Mouse (Mus musculus) embryo, embryonic 10.5 days (tissue): Measurements from ENCODE around the gene Kif2a.

Experiments used
- DNase-seq: peaks from one replicate; pipeline ENCODE4 v3.0.0-alpha.2; 2015; ENCODE audit warnings: low spot score

Kif2a gene

DNA sequence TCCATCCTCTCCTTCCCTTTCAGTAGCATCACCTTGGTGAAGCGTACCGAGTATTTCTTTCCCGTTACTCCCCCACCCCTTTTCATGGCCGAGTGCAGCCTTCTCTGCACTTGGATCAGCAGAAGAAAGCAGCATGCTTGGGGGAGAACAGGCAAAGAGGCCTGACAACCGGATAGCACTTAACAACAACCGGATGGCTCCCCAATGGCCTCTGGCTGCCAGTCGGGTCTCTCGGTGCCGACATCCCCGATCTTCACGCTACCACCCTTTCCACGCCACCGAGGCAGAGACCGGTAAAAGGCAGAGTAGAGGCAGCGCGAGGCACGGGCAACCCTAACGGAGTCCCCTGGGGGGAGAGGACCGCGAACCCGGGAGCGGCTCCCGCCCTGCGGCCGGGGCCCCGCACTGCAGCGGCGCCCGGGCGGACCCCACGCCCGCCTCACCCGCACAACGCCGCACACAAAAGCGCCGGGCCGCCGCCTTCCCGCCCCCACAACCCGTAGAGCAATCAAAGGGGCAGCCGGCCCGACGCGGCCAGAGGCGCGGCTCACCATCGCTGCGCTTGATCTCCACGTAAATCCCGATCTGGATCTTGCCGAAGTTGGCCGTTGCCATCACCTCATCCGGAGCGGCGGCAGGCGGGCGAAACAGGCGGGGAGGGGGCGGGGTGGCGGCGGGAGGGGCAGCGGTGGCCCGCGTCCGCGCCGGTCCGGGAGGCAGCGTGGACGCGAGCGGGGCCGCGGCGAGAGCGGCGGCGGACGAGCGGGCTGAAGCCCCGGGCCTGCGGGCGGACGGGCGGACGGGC is at the start of gene Kif2a:
Kif2a (minus strand) TSS at position 666 of the 805 bp plus-strand sequence.
- peak; percentile 71 for DNase-seq

DNA sequence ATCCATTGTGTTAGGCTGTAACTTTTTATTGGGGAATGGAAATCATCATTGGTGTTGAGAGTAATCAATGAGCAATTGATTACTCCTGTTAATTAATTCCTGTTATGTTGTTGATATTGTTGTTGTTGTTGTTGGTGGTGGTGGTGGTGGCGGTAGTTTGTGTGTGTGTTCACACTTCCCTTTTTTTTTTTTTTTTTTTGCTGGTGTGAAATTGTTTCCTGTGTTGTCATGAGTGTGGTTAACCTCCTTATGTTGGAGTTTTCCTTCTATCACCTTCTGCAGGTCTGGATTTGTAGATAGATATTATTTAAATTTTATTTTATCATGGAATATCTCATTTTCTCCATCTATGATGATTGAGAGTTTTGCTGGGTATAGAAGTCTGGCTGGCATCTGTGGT is 47.1 kb upstream of the Kif2a start:
- DNase-seq, result no peak

DNA sequence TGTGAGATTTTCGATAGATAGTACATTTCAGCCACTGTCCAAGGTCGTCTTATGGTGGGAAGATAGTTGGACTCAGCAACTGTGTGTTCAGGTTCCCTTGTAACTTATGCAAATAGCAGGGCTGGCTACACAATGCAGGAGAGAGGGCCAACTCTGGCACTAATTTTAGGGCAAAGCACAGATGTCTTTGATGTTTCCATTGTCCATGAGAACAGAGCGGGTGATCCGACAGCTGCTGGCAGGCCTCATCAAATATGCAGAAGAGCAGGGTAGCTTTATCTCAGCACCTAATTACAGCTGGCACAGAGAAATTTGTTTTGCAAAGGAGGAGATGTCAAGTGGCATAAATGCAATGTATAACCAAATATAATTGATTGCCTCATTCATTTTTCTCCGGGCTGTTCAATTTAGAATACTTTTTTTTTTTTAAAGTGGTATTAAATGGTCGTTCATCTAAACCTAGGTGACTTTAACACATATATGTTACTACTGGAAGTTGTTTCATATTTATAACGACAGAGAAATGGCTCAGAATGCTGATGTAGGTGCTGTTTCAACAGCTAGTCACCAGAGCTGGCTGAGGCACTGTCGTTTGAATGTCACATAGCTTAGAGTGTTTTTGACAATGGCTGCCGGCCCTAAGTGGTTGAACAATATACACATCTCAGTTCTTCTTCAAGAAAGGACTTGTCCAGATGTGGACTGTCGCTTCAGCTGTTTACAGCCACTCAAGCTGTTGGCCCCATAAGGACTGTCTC is 43.4 kb upstream of the Kif2a start:
- no peak for DNase-seq

DNA sequence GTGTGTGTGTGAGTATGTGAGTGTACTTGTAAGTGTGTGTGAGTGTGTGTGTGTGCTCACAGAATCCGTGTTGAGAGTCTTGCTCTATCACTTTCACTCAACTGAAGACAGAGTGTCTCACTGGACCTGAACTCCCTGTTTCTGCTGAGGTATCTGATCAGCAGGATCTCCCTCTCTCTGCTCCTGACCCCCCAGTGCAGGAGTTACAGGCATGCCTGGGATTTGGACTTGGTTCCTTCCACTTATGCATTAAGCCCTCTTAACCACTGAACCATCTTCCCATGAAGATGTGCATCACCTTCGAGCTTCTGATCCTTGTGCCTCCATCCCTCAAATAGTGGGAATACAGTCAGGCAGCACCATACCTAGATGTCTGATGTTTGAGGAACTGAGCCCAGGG is 42.3 kb upstream of the Kif2a start:
- no peak for DNase-seq

DNA sequence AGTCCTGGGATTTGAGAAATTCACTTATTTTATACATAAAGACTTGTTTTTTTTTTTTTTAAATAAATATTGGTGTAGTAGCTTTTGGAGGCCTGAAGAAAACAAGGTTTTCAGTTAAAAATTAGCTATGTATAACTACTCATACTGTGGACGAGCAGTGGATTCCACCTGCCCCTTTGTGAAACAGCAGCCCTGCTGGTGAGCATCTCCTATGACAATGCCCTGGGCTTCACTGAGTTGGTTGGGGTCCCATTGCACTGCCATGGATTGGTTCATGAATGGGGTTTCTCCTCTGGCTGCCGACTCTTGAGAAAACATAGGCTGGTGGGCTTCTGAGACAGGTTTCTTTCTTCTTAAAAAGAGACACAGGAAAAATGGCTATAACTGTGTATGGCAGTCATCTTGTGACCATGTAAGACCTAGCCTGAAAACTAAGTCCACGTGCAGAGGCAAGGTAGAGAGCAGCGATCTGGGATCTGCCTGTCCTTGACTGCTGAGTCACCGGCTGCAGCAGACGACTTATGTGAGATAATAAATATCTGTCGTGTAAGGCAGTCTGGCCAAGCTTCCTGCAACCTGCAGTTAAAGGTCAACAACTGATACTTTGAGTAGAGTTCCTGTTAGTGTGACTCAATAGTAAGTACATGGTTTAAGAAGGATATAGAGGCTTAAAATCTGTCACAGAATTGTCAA is 41.3 kb upstream of the Kif2a start:
- no peak for DNase-seq

DNA sequence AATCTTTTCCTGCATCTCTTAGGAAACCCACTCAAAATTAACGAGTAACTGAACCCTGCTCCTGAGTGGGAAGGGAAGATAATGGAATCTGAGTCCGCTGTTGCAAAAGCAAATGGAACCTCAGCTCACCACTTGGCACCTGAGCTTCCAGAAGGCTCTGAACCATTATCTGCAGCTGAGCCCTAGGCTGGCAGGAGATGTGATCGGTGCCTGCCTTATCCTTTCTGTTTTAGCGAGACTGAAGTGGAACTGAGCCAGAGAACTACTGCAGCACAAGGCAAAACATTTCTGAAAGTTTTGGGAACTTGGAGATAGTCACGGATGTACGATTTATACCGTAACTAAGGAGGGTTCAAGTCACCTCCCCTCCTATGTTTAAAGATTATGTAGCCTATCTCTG is 38.2 kb upstream of the Kif2a start:
- no peak for DNase-seq

DNA sequence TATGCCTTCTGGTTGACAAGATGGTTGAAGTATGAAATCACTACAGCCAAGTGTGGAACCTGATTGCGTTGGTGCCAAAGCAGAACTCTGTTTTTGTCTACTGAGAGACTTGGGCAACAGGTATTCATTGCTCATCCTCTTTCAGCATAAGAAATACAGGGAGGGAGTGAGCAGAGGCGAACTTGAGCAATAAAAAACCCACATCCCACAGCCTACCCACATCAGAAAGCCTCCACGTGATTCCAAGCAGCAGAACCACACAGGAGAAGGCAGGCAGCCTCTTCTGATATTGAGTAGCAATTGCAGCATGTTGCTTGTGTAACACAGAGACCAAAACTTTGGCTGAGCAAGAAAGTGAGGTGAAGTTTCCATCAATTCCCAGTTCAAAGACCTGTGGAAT is 37.5 kb upstream of the Kif2a start:
- DNase-seq, result no peak

DNA sequence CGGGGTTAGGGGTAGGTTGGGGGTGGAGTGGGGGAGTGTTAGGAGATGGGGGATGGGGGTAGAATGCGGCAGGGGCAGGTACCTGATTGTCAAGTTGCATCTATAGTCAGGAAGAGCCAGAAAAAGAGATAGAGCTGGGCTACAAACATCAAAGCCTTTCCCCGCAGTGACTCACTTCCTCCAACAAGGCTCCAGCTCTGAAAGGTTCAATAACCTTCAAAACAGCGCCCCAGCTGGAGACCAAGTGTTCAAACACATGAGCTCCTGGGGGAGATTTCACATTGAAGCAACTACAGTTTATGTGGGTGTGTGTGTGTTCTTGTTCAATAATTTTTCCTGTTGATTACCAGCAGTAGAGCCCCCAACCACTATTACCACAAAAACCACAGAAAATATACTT is 34.4 kb upstream of the Kif2a start:
- DNase-seq, result peak; percentile 52

DNA sequence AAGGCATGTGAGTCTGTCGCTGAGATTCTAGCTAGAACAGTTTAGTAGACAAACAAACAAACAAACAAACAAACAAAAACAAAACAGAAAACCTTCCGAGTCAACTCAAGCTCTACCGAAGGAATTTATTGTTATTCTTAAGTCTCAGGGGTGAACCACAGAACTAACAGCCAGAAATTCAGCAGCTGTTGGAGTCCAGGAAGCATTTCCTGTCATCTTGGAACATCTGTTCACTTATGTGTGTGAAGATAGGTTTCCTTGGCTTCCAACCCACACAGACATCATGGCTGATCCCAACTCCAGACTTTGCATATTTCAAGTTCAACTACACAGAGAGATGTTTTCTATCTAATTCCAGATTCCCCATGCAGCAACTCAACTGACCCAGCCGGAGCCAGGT is 32.6 kb upstream of the Kif2a start:
- no peak for DNase-seq

DNA sequence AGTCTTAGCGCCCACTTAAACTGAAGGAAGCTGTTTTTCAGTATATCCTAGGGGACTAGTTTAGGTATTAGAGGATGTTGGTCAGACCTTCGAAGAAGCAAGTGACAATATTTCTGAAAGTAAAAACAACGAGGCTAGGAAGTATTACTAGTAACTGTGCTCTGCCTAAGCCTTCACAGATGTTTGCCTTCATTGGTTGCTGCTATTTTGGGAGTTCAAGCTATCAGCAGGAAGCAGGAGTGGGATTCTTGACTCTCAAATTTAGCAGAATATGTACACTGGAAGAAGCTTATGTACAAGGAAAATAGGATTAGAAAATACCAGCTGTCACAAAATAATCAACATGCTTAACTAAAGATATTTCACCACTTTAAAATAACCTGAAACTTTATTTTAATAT is 29.4 kb upstream of the Kif2a start:
- no peak for DNase-seq

DNA sequence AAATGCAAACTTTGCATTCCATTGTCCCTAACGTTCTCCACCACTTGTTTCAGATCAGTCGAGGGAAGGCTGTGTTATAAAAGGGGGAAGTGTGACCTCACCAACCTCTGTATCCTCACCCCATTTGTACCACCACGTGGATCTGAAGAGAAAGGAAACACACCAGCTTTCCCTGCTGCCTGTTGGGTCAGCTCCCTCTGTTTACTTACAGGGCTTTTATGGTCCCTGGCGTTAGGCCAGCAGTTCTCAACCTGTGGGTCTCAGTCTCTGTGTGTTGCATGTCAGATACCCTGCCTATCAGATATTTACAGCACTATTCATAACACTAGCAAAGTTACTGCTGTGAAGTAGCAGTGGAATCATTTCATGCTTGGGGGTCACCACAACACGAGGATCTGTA is 22.3 kb upstream of the Kif2a start:
- DNase-seq, result no peak

DNA sequence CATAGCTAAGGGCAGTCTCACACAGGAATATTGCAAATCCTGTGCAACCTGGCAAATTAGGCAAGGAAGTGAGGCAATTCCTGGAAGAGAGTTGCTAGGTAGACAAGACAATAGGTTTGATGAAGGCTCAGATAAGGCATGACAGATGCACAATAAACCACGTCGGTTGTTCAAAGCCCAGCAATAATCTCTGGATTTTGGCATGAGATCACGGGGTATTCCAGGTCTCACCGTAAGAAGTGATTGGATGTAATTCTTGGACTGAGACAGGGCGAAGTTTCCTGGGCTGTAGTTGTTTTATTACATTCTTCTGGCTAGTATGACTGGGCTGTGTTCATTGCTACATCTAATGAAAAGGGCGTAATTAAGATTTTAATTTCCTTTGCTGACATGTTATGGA is 20.6 kb upstream of the Kif2a start:
- no peak for DNase-seq

DNA sequence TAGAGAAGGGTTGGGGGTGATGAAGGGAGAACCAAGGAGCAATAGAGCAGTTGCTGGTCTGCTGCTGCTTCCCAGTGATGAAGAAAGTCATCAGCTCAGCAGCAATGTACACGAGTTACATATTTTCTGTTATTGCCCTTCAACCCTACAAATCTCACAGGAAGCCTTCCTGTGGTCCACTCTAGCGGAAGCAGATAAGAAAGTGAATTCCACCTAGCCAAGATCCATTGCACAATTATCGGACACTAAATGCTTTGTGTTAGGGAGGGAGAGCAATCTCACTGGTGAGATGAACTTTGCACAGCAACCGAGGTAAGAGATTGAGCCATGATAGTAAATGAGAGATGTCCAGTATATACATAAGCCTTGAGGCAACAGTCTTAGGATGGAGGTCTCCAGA is 17.6 kb upstream of the Kif2a start:
- no peak for DNase-seq

DNA sequence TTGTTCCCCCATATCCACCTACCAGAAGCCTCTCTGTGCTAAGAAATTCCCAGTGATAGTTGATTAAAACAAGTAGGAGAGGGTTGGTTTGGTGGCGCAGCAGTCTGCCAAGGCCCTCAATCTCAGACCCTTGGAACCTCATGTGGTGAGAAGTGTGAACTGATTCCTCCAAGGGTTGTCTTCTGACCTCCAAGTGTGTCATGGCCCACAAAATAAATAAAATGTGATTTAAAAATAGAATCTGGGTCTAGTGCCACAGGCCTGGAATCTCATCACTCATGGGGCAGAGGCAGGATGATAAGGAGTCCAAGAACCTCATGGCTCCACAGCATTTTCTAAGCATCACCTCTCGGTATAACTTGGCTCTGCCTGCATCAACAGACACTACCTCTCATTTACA is 16.4 kb upstream of the Kif2a start:
- DNase-seq, result no peak

DNA sequence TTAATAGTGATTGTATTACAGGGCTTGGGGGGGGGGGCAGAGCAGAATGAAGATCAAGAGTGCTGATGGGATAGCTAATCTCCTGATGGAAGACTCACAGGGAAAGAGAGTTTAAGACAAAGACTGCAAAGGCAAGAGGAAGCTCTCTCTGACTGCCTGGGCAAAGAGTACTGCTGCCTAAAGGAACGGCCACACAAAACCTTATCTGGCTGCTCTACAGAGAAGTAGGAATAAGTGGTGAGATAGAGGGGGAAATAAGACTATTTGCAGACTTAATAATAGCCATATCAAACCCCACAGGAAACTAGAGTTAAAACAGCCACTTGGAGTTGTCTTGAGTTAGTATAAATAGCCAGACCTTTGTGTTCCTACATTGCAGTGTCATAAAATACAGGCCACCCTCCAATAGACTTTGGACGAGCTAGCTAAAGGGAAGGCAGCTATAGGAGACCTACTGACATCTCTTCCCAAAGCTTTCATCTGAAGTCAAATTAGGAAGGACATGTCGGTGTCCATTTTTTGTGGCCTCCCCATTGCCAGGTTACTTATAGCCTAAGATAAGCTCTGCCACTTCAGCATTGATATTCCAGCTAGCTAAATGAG is 13.7 kb upstream of the Kif2a start:
- no peak for DNase-seq

DNA sequence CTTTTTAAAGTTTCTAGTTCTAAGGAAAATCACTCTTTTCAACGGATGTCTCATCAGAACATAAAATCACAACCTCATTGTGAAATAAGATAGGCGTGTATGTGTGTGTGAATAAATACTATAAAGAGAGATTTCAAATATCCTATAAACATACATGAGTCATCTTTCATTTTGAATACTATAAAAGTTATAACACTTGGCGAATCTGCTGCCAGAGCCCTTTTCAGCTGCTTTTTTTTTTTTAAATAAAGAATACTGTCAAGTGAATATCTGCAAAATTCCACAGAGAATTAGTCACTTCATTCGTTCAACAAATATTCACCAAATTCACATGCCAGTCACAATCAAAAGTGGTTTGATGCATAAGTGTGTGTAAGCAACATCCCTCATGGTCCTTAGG is 13.2 kb upstream of the Kif2a start:
- no peak for DNase-seq

DNA sequence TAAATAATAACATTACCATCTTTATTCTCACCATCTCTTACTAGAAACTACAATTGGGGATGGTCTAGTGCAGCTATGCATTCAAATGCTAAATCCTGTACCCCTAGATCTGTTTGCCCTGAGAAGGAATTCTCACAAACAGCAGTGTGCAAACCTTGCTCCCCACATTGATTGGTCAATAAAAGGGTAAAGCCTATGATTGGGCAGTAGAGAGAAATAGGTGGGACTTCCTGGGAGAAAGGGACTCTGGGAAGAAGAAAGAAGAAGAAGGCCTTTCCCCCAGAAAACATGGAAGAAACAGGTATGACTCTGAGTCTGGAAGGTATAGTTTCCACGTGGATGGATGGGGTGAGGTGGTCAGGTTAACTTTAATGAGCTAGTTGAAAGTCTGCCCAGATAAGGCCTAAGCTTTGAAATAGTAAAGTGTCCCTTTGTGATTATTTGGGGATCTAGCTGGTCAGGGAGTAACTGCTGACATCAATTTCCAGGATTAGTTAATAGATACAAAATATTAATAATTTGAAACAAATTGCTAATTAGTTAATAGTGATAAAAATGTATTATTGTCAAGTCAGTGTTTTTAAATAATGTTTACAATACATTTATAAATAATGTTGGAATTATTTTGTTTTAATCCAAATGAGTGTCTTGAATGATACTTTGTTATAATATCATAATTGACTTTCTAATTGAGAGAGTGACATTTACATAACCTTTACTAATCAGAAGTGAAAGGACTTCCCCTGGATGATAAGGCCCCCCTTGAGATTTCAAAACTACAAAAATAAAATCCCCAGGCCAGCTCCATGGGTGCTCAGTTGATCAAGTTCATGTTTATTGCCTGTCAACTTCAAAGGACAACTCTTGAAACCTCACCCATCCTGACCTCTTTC is 12.3 kb upstream of the Kif2a start:
- DNase-seq, result no peak

DNA sequence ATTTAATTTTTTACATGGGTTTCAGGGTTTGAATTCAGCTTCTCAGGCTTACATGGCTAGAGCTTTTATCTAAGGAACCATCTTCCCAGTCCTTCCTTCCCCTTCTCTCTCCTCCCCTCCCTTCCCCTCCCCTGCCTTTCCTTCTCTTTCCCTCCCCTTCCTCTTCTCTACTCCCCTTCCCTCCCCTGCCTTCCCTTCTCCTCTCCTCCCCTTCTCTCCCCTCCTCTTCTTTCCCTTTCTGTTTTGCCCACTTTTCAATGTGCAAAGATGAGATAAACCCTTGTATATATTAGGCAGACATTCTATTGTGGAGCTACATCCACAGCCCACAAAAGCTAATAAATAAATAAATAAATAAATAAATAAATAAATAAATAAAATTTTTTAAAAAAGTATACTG is 9.3 kb upstream of the Kif2a start:
- no peak for DNase-seq

DNA sequence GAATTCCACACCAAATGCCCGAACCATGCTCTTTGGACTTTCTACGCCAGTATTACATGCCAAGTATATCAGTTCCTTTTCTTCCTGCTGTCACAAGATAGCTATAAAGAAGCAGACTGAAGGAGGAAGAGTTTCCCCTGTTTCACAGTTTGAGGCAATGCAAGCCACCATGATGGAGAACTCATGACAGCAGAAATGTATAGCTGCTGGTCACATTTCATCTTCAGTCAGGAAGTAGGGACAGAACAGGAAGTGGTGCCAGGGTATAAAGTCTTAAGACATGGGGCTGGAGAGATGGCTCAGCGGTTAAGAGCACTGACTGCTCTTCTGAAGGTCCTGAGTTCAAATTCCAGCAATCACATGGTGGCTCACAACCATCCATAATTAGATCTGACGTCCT is 5.3 kb upstream of the Kif2a start:
- DNase-seq, result no peak

DNA sequence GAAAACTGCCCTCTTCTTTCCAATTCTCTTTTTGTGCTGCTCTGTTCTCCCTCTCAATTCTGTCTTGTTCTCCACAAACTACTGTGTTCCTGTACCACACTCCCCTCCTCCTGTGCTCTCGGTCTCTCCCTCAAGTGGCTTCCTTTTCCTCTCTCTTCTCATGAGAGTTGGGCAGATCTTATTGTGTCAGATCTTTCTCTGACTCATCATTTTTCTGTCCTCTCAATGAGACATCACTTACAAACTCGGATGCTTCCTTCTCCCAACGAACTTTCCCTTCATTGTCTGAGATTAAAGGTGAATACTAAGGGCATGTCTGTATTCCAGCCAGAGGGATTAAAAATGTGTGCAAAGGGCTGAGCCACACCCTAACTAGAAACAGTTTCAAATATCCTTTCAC is 3.7 kb upstream of the Kif2a start:
- DNase-seq, result no peak

DNA sequence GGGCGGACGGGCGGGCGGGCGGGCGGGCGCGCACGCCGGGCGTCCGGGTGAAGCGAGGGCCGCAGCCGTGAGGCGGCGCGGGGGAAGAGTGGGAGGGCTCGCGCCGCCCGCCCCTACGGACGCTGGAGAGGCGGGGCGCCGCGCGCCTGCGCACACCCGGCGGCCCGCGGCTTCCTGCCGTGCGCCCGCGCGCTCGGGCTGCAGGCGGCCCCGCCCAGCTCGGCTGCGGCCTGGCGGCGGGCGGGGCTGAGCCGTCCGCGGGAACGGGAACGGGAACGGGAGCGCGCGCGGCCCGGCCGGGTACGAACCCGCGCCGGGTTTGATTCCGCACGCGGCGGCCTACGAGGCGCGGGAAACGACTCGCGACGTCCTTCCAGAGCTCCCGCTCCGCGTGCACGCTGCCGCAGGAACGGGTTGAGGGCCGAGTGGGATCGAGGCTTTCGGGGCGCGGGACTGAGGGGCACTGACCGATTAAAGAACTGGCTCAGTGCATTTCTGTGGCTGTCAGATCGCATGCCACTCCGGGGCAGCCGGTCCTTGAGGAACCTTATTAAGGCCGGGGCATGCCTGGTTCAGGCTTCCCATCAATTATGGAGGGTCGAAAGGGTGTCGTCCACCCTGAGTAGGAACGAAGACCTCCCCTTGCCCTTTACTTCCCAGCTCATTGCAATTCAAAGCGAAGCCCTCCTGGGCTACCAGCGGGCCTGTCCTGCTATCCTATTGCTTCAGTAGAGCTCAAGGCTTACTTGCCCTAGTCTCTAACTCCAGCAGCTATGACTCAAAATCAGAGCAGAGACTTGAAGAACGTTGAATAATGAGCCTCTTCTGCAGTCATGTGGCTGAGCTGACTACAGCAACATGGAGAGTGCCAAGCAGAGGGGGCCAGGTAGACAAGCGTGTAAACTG is 593 bp upstream of the Kif2a start:
- DNase-seq, result peak; percentile 90
